18 mouse cellular contexts compared by ENCODE assay signal in genomic region chrX:109087073-109087472, GRCm38 (mm10).
"Had no signal": no experiment of that assay in that cellular context is flagged by ENCODE, and none has a peak within 500 bp of the region (broad histone marks: within the 10 kb centered on the region; RNA-seq: fewer than 3 reads in every experiment).

No protein-coding gene starts in this region.

- DNase-seq: lung, adult 18-20 months; lung, embryonic 14.5 days; lung, postnatal 10 days; lung, postnatal 4 days; midbrain, embryonic 14.5 days; retina, postnatal 1 day; right cerebral cortex, adult 18-20 months; right cerebral cortex, postnatal 14 days; thymus, adult 18-20 months; thymus, postnatal 14 days; thymus, postnatal 36 days had no signal

- H3K4me2 ChIP-seq: lung, embryonic 14.5 days; midbrain, embryonic 12.5 days; neural tube, embryonic 13.5 days; neural tube, embryonic 15.5 days; stomach, embryonic 15.5 days had no signal

- H3K27me3 ChIP-seq: midbrain, embryonic 12.5 days; neural tube, embryonic 13.5 days; neural tube, embryonic 15.5 days; stomach, embryonic 15.5 days had no signal

- ATAC-seq: midbrain, embryonic 16.5 days had no signal

- H3K36me3 ChIP-seq: midbrain, embryonic 10.5 days; midbrain, embryonic 12.5 days; neural tube, embryonic 13.5 days; neural tube, embryonic 15.5 days; stomach, embryonic 15.5 days had no signal

- H3K4me1 ChIP-seq: midbrain, embryonic 10.5 days; midbrain, embryonic 12.5 days; neural tube, embryonic 13.5 days; neural tube, embryonic 15.5 days; stomach, embryonic 15.5 days had no signal

- H3K4me3 ChIP-seq: midbrain, embryonic 10.5 days; midbrain, embryonic 12.5 days; myocyte; neural tube, embryonic 13.5 days; neural tube, embryonic 15.5 days; stomach, embryonic 15.5 days had no signal

- H3K27ac ChIP-seq: midbrain, embryonic 10.5 days; midbrain, embryonic 12.5 days; neural tube, embryonic 13.5 days; neural tube, embryonic 15.5 days; stomach, embryonic 15.5 days had no signal

- H3K9ac ChIP-seq: lung, embryonic 14.5 days; midbrain, embryonic 12.5 days; neural tube, embryonic 13.5 days; neural tube, embryonic 15.5 days; stomach, embryonic 15.5 days had no signal

- H3K9me3 ChIP-seq: midbrain, embryonic 10.5 days; midbrain, embryonic 12.5 days; neural tube, embryonic 13.5 days; neural tube, embryonic 15.5 days; stomach, embryonic 15.5 days had no signal
